Mouse (Mus musculus) limb, embryonic 14.5 days (tissue): ENCODE measurements around the gene Dbr1. TPM values are rescaled to one million over a fixed set of nuclear protein-coding genes. Genes with fewer than 3 reads are reported as not detected.
"Not testable (repeated sequence)": the region's sequence is repeated elsewhere in the genome, so short reads cannot be mapped to it uniquely, and the experiment has no call there.

Source experiments
- ATAC-seq: fragments of 200-750 bp; cut with Nextera tagmentation; 2 replicates; pipeline ENCODE4 v1.8.0; 2017; ENCODE audit warnings: low read depth, moderate number of reproducible peaks, moderate TSS enrichment; ENCODE audit not compliant: low FRiP score
- DNase-seq: peaks from one replicate; pipeline ENCODE4 v3.0.0-alpha.2; 2015; ENCODE audit warnings: low spot score
- H3K27ac ChIP-seq: fragments of 300-500 bp; sonication (generic); replicated peaks from 2 replicates; pipeline ENCODE4 v1.5.1; 2014; ENCODE audit warnings: low read depth, mild to moderate bottlenecking, low read length, moderate library complexity, mixed read lengths
- H3K27me3 ChIP-seq: fragments of 300-500 bp; sonication (generic); 2 replicates; pipeline ENCODE4 v1.6.1; 2014; ENCODE audit warnings: low read length, mixed read lengths; ENCODE audit not compliant: control insufficient read depth, insufficient read depth
- H3K36me3 ChIP-seq: fragments of 300-500 bp; sonication (generic); 2 replicates; pipeline ENCODE4 v1.6.1; 2014; ENCODE audit warnings: mild to moderate bottlenecking, low read length, moderate library complexity, mixed read lengths; ENCODE audit not compliant: control insufficient read depth, insufficient read depth
- H3K4me1 ChIP-seq: fragments of 300-500 bp; sonication (generic); 2 replicates; pipeline ENCODE4 v1.6.1; 2014; ENCODE audit warnings: antibody characterized with exemption, low read length, mixed read lengths; ENCODE audit not compliant: control insufficient read depth, insufficient read depth
- H3K4me2 ChIP-seq: fragments of 300-500 bp; sonication (generic); replicated peaks from 2 replicates; pipeline ENCODE4 v1.6.1; 2014; ENCODE audit warnings: low read depth, mild to moderate bottlenecking, low read length, moderate library complexity; ENCODE audit not compliant: severe bottlenecking
- H3K4me3 ChIP-seq: fragments of 300-500 bp; sonication (generic); replicated peaks from 2 replicates; pipeline ENCODE4 v1.5.1; 2014; ENCODE audit warnings: low read length
- H3K9ac ChIP-seq: fragments of 300-500 bp; sonication (generic); 2 replicates; pipeline ENCODE4 v1.6.1; 2014; ENCODE audit warnings: mild to moderate bottlenecking, low read depth, low read length, moderate library complexity; ENCODE audit not compliant: severe bottlenecking
- H3K9me3 ChIP-seq: fragments of 300-500 bp; sonication (generic); 2 replicates; pipeline ENCODE4 v1.6.1; 2016; ENCODE audit warnings: low read length; ENCODE audit not compliant: control insufficient read depth
- POLR2A ChIP-seq: fragments of 200-500 bp; IDR thresholded peaks from 2 replicates; pipeline ENCODE4 v1.8.0; 2012; ENCODE audit warnings: inconsistent platforms, mild to moderate bottlenecking, moderate library complexity, borderline replicate concordance; ENCODE audit not compliant: insufficient read depth, insufficient read length; ENCODE audit errors: extremely low read depth
- WGBS: fragments of 180-500 bp; shearing (Covaris S2); extraction: QIAGEN DNeasy Blood & Tissue Kit; methylation state at CpG from one replicate; pipeline ENCODE4 v1.1.7; 2014; 5-methylcytosine and 5-hydroxymethylcytosine counted together
- polyA plus RNA-seq, 2 experiments: library from polyadenylated mRNA; depleted of rRNA in 1 of 2; stranded (reverse) in 1 of 2; unstranded in 1 of 2; fragments of >200 nt; fragmentation: Nextera tagmentation in 1 of 2; extraction: Ambion mirVana in 1 of 2; gene quantifications; 2 replicates each; pipeline versions ENCODE4 v1.2.1 to v1.2.3; 2012 to 2014

Gene Dbr1
- polyA plus RNA-seq, 2 experiments = 18.0 to 23.1 TPM

GRCm38 (mm10) chr9:99580655-99581054 is 5.1 kb downstream of the Dbr1 start:
- no peak for TF ChIP-seq POLR2A
- H3K4me1 ChIP-seq = 0 out of 2 replicates have a peak, but pooled peaks cover 5% of the 10 kb centered on the region
- H3K4me2 ChIP-seq = no peak overlapping the region
- ATAC-seq (no peak), DNase-seq (peak; percentile 37)
- no peaks in the 10 kb centered on the region for H3K9me3 ChIP-seq
- no peak overlapping the region for H3K4me3 ChIP-seq
- no peak overlapping the region for H3K9ac ChIP-seq
- peaks cover 34% of the 10 kb centered on the region for H3K36me3 ChIP-seq
- no peak overlapping the region for H3K27ac ChIP-seq
- no peaks in the 10 kb centered on the region for H3K27me3 ChIP-seq
- 59% methylated on average over 2 of the region's 2 CpGs for WGBS

GRCm38 (mm10) chr9:99587505-99588202 is 12.1 kb downstream of the Dbr1 start:
- ATAC-seq = no peak
- WGBS = 26% methylated on average over 8 of the region's 8 CpGs
- TF ChIP-seq POLR2A = no peak

GRCm38 (mm10) chr9:99591144-99591543 is 15.5 kb downstream of the Dbr1 start:
- H3K27me3 ChIP-seq = no peaks in the 10 kb centered on the region
- no peaks in the 10 kb centered on the region for H3K36me3 ChIP-seq
- H3K9me3 ChIP-seq = no peaks in the 10 kb centered on the region
- H3K4me1 ChIP-seq = no peaks in the 10 kb centered on the region
- no peak for DNase-seq
- no peak overlapping the region for H3K4me2 ChIP-seq
- no peak overlapping the region for H3K27ac ChIP-seq
- no peak for TF ChIP-seq POLR2A
- no peak overlapping the region for H3K4me3 ChIP-seq
- 75% methylated on average over 8 of the region's 8 CpGs for WGBS
- ATAC-seq = no peak
- H3K9ac ChIP-seq = no peak overlapping the region

More at GRCm38 (mm10) chr9:99587505-99588202, 12.1 kb downstream of the Dbr1 start:
- H3K9me3 ChIP-seq = no peaks in the 10 kb centered on the region
- H3K4me3 ChIP-seq = no peak overlapping the region
- H3K9ac ChIP-seq = no peak overlapping the region
- no peak overlapping the region for H3K27ac ChIP-seq
- no peaks in the 10 kb centered on the region for H3K27me3 ChIP-seq
- no peak overlapping the region for H3K4me2 ChIP-seq
- no peaks in the 10 kb centered on the region for H3K4me1 ChIP-seq
- DNase-seq = peak; percentile 45
- H3K36me3 ChIP-seq = peaks cover 17% of the 10 kb centered on the region

GRCm38 (mm10) chr9:99599127-99599526 is 23.5 kb downstream of the Dbr1 start:
- H3K9me3 ChIP-seq, H3K9ac ChIP-seq, H3K27me3 ChIP-seq, H3K27ac ChIP-seq, H3K4me1 ChIP-seq, DNase-seq, H3K4me2 ChIP-seq, H3K36me3 ChIP-seq, ATAC-seq, H3K4me3 ChIP-seq: not testable (repeated sequence)
- WGBS = 94% methylated on average over 6 of the region's 6 CpGs

GRCm38 (mm10) chr9:99603566-99603965 is 28.0 kb downstream of the Dbr1 start:
- no peaks in the 10 kb centered on the region for H3K36me3 ChIP-seq
- H3K9ac ChIP-seq = no peak overlapping the region
- no peak for ATAC-seq
- H3K4me3 ChIP-seq = no peak overlapping the region
- no peak for TF ChIP-seq POLR2A
- H3K9me3 ChIP-seq = no peaks in the 10 kb centered on the region
- no peak overlapping the region for H3K4me2 ChIP-seq
- no peak for DNase-seq
- no peaks in the 10 kb centered on the region for H3K27me3 ChIP-seq
- H3K27ac ChIP-seq = no peak overlapping the region
- H3K4me1 ChIP-seq = no peaks in the 10 kb centered on the region
- 54% methylated on average over 2 of the region's 2 CpGs for WGBS
